8 mouse cellular contexts compared by ENCODE assay signal in genomic region chrX:95025779-95026360, GRCm38 (mm10). TPM values are rescaled to one million over a fixed set of nuclear protein-coding genes. Genes with fewer than 3 reads are reported as not detected.
DNase-seq lines count a peak whose midpoint lies in the region; ATAC-seq and TF ChIP-seq lines count a peak whose summit lies in the region.

No protein-coding gene starts in this region.

- H3K27ac ChIP-seq in bone marrow, adult 2 months (ENCODE audit: control insufficient read depth, insufficient read depth, low read depth, low read length, poor library complexity), result no peak overlapping the region
- H3K27ac ChIP-seq in limb, embryonic 15.5 days, result peak overlapping the region; percentile 95
- H3K27ac ChIP-seq in neural tube, embryonic 14.5 days (ENCODE audit: low read depth, low read length), result peak overlapping the region; percentile 75

- TF ChIP-seq POLR2A in bone marrow, adult 2 months (IDR thresholded peaks at IDR 0.05; ENCODE audit: borderline replicate concordance, control insufficient read depth, low read depth, low read length), result no peak

- H3K27me3 ChIP-seq in limb, embryonic 15.5 days, result peaks cover 10% of the 10 kb centered on the region; the same call in 1 of the 2 replicates
- H3K27me3 ChIP-seq in neural tube, embryonic 14.5 days (ENCODE audit: control insufficient read depth, insufficient read depth, low read length), result no peaks in the 10 kb centered on the region

- TF ChIP-seq CTCF in bone marrow, adult 2 months (IDR thresholded peaks at IDR 0.05; ENCODE audit: control insufficient read depth, insufficient read depth, low read length), result no peak

- peak overlapping the region; percentile 26 for H3K4me3 ChIP-seq in bone marrow, adult 2 months (replicated peaks; ENCODE audit: control insufficient read depth, low read depth, low read length)
- H3K4me3 ChIP-seq in limb, embryonic 15.5 days, result peak overlapping the region; percentile 49
- H3K4me3 ChIP-seq in neural tube, embryonic 14.5 days (ENCODE audit: low read depth, low read length), result peak overlapping the region; percentile 47

- peak overlapping the region; percentile 54 for H3K9ac ChIP-seq in limb, embryonic 15.5 days
- H3K9ac ChIP-seq in neural tube, embryonic 14.5 days (replicated peaks; ENCODE audit: low read depth, low read length), result peak overlapping the region; percentile 51; the same call in 1 of the 2 replicates

- H3K36me3 ChIP-seq in limb, embryonic 15.5 days, result no peaks in the 10 kb centered on the region
- no peaks in the 10 kb centered on the region for H3K36me3 ChIP-seq in neural tube, embryonic 14.5 days (ENCODE audit: control insufficient read depth, insufficient read depth, low read length)

- H3K9me3 ChIP-seq in limb, embryonic 15.5 days, result no peaks in the 10 kb centered on the region
- no peaks in the 10 kb centered on the region for H3K9me3 ChIP-seq in neural tube, embryonic 14.5 days (ENCODE audit: control insufficient read depth, low read length)

- H3K4me2 ChIP-seq in limb, embryonic 15.5 days, result peak overlapping the region; percentile 47
- H3K4me2 ChIP-seq in neural tube, embryonic 14.5 days (ENCODE audit: low read depth, low read length), result peak overlapping the region; percentile 53

- ATAC-seq in limb, embryonic 15.5 days (ENCODE audit: insufficient number of reproducible peaks, low FRiP score, low TSS enrichment, low read depth), result no peak
- peak; percentile 64 for ATAC-seq in neural tube, embryonic 14.5 days (ENCODE audit: low read depth)

- DNase-seq in gastrocnemius, postnatal 10 days, result peak; percentile 6
- DNase-seq in gastrocnemius, postnatal 4 days (ENCODE audit: low spot score in 2 of 2), result no peak
- peak; percentile 54 for DNase-seq in 416B (ENCODE audit: low read depth)
- DNase-seq in heart, postnatal 10 days, result peak; percentile 3 to 5
- DNase-seq in adrenal gland, adult 18-20 months (ENCODE audit: low spot score in 2 of 2), result no peak

- H3K4me1 ChIP-seq in bone marrow, adult 2 months (ENCODE audit: control insufficient read depth, insufficient read depth, low read length), result no peaks in the 10 kb centered on the region; the same call in 1 of the 2 replicates
- no peaks in the 10 kb centered on the region for H3K4me1 ChIP-seq in limb, embryonic 15.5 days
- no peaks in the 10 kb centered on the region for H3K4me1 ChIP-seq in neural tube, embryonic 14.5 days (ENCODE audit: control insufficient read depth, insufficient read depth, low read length)

- intact Hi-C loops in heart, postnatal 10 days (cut with DNase I), result loop anchor here (5.0 kb wide), 2 partner anchors 151 to 159 kb away; no protein-coding TSS in a partner anchor

- 16% methylated on average over 23 of the region's 23 CpGs for WGBS in bone marrow, adult 2 months
- WGBS in limb, embryonic 15.5 days, result 26% methylated on average over 23 of the region's 23 CpGs
- WGBS in neural tube, embryonic 14.5 days, result 17% methylated on average over 23 of the region's 23 CpGs

RNA-seq across cellular contexts. Expression of gene Spin4, which starts 0.6 kb away (rescaled TPM):
- total RNA-seq in gastrocnemius, postnatal 10 days (2021), result 1 to 10 TPM; 2.0 to 2.6 TPM
- 1 to 10 TPM; 5.0 to 5.4 TPM for total RNA-seq in gastrocnemius, postnatal 4 days (2021)
- not detected in 2 replicates for polyA plus RNA-seq in bone marrow, adult 2 months (2011; ENCODE audit: insufficient read depth, insufficient read length, low replicate concordance, missing spikeins)
- total RNA-seq in heart, postnatal 10 days (2021), result 1 to 10 TPM; 2.5 to 3.1 TPM
- 12.5 and 12.9 TPM in 2 replicates for polyA plus RNA-seq in limb, embryonic 15.5 days (2015; fragmentation: Nextera tagmentation; extraction: Ambion mirVana)
- 3.8 and 3.9 TPM in 2 replicates for polyA plus RNA-seq in neural tube, embryonic 14.5 days (2014; fragmentation: Nextera tagmentation; extraction: Ambion mirVana)
- total RNA-seq in adrenal gland, adult 18-20 months (2021), result 1 to 10 TPM; 1.0 to 1.4 TPM

Comparison
In these comparisons a context has a peak if more than half of its experiments do, and no peak if none do; other contexts are left out.
1. DNase-seq: peak in gastrocnemius, postnatal 10 days (single experiment), 416B (single experiment) and heart, postnatal 10 days (2 of 2); none in gastrocnemius, postnatal 4 days (0 of 2) and adrenal gland, adult 18-20 months (0 of 2).
2. Peak in every context shown above with its lines, with median percentiles within 50 percentile points of each other: H3K4me3 ChIP-seq.